Mouse (Mus musculus) liver, embryonic 11.5 days (tissue): ENCODE results near the gene Kctd8. TPM values are rescaled to one million over a fixed set of nuclear protein-coding genes. Genes with fewer than 3 reads are reported as not detected.

Experiments used
- ATAC-seq: fragments of 200-750 bp; cut with Nextera tagmentation; replicated peaks from 2 replicates; pipeline ENCODE4 v1.8.0; 2017; ENCODE audit warnings: moderate number of reproducible peaks, mild to moderate bottlenecking, moderate TSS enrichment, moderate library complexity; ENCODE audit not compliant: low FRiP score
- DNase-seq: peaks from one replicate; pipeline ENCODE4 v3.0.0-alpha.2; 2017; ENCODE audit warnings: low spot score
- H3K27ac ChIP-seq: fragments of 300-500 bp; sonication (generic); 2 replicates; pipeline ENCODE4 v1.5.1; 2014; ENCODE audit warnings: mild to moderate bottlenecking, low read depth, low read length, control low read depth
- H3K27me3 ChIP-seq: fragments of 300-500 bp; sonication (generic); replicated peaks from 2 replicates; pipeline ENCODE4 v1.6.1; 2014; ENCODE audit warnings: low read length, mixed read lengths; ENCODE audit not compliant: control insufficient read depth, insufficient read depth
- H3K36me3 ChIP-seq: fragments of 300-500 bp; sonication (generic); 2 replicates; pipeline ENCODE4 v1.6.1; 2014; ENCODE audit warnings: mild to moderate bottlenecking, low read length, moderate library complexity, mixed read lengths; ENCODE audit not compliant: control insufficient read depth, insufficient read depth
- H3K4me1 ChIP-seq: fragments of 300-500 bp; sonication (generic); replicated peaks from 2 replicates; pipeline ENCODE4 v1.6.1; 2014; ENCODE audit warnings: low read length, mixed read lengths; ENCODE audit not compliant: control insufficient read depth, insufficient read depth
- H3K4me2 ChIP-seq: fragments of 300-500 bp; sonication (generic); 2 replicates; pipeline ENCODE4 v1.6.1; 2014; ENCODE audit warnings: mild to moderate bottlenecking, control low read depth, moderate library complexity
- H3K4me3 ChIP-seq: fragments of 300-500 bp; sonication (generic); 2 replicates; pipeline ENCODE4 v1.5.1; 2014; ENCODE audit warnings: low read depth, low read length, control low read depth
- H3K9ac ChIP-seq: fragments of 300-500 bp; sonication (generic); 2 replicates; pipeline ENCODE4 v1.6.1; 2014; ENCODE audit warnings: low read depth, low read length, control low read depth
- H3K9me3 ChIP-seq: fragments of 300-500 bp; sonication (generic); 2 replicates; pipeline ENCODE4 v1.6.1; 2016; ENCODE audit warnings: low read length, inconsistent platforms, mixed read lengths; ENCODE audit not compliant: control insufficient read depth
- WGBS: fragments of 180-500 bp; shearing (Covaris S2); extraction: QIAGEN DNeasy Blood & Tissue Kit; methylation state at CpG from one replicate; pipeline ENCODE4 v1.1.7; 2014; 5-methylcytosine and 5-hydroxymethylcytosine counted together
- polyA plus RNA-seq: library from polyadenylated mRNA; unstranded; fragments of >200 nt; fragmentation: Nextera tagmentation; extraction: Ambion mirVana; gene quantifications from 2 replicates; pipeline ENCODE4 v1.2.1, GENCODE M21; 2014

Kctd8 gene
- polyA plus RNA-seq, 1 experiment from 2014 or later: 0.51 TPM

- no peaks in the 10 kb centered on the region for H3K4me1 ChIP-seq
- no peak overlapping the region for H3K4me3 ChIP-seq
- ATAC-seq (no peak), DNase-seq (no peak)
- H3K9ac ChIP-seq: no peak overlapping the region
- 71% methylated on average over 1 of the region's 1 CpGs for WGBS
- no peaks in the 10 kb centered on the region for H3K27me3 ChIP-seq
- no peak overlapping the region for H3K4me2 ChIP-seq
- H3K27ac ChIP-seq: no peak overlapping the region
- no peaks in the 10 kb centered on the region for H3K9me3 ChIP-seq
- no peaks in the 10 kb centered on the region for H3K36me3 ChIP-seq
Measured at GRCm38 (mm10) chr5:69222608-69223007, 118.9 kb downstream of the Kctd8 start.

DNA sequence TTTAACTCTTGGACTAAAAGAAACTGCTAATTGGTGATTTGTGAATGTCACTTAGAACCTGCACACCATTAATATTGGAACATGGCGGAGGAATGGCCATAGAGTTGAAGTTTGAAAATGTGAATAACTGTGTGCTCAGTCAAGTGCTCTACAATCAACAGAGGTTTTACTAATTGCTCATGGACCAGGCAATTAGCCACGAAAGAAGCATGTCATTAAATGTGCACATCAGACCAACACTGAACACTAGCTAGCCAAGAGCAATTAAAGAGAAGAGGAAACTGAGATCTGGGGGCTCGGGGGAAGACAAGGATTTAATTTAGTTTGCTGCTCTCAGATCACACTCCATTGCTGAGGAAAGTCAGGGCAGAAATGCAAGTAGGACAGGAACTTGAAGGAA is 126.3 kb downstream of the Kctd8 start:
- ATAC-seq: no peak
- 62% methylated on average over 3 of the region's 3 CpGs for WGBS
- no peak overlapping the region for H3K9ac ChIP-seq

GRCm38 (mm10) chr5:69209401-69209800 is 132.1 kb downstream of the Kctd8 start:
- no peaks in the 10 kb centered on the region for H3K4me1 ChIP-seq
- DNase-seq: no peak
- H3K9me3 ChIP-seq: no peaks in the 10 kb centered on the region
- no peak for ATAC-seq
- H3K4me3 ChIP-seq: no peak overlapping the region
- no peak overlapping the region for H3K27ac ChIP-seq
- no peak overlapping the region for H3K4me2 ChIP-seq
- no peak overlapping the region for H3K9ac ChIP-seq
- H3K27me3 ChIP-seq: no peaks in the 10 kb centered on the region
- H3K36me3 ChIP-seq: no peaks in the 10 kb centered on the region

More for the DNA sequence above, 126.3 kb downstream of the Kctd8 start:
- no peak for DNase-seq
- H3K9me3 ChIP-seq: no peaks in the 10 kb centered on the region
- H3K27ac ChIP-seq: no peak overlapping the region
- H3K4me1 ChIP-seq: no peaks in the 10 kb centered on the region
- H3K4me2 ChIP-seq: no peak overlapping the region
- no peak overlapping the region for H3K4me3 ChIP-seq
- H3K27me3 ChIP-seq: no peaks in the 10 kb centered on the region
- no peaks in the 10 kb centered on the region for H3K36me3 ChIP-seq

DNA sequence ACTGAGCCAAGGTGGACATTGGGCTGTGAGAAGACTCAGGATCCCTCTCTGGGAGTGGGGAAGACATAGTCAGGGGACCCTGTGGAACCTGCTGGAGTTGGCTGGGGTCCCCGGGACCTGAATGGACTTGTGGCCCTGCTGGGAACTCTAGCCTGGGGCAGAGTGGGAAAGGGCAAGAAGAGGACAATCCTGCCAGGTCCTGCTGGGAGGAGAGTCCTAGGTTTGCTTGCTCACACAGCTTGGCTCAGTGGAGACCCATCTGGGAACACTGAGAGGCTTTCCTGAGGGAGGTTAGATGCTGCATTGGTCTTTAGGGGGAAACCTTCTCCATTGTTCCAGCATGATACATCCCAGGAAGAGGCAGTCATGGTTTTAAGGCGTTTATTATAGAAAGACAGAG is 133.8 kb downstream of the Kctd8 start:
- H3K9ac ChIP-seq: no peak overlapping the region
- H3K4me3 ChIP-seq: no peak overlapping the region
- no peak overlapping the region for H3K4me2 ChIP-seq
- H3K36me3 ChIP-seq: no peaks in the 10 kb centered on the region
- no peaks in the 10 kb centered on the region for H3K9me3 ChIP-seq
- H3K4me1 ChIP-seq: no peaks in the 10 kb centered on the region
- H3K27me3 ChIP-seq: no peaks in the 10 kb centered on the region
- ATAC-seq: no peak
- WGBS: 58% methylated on average over 2 of the region's 2 CpGs
- H3K27ac ChIP-seq: no peak overlapping the region
- no peak for DNase-seq

- Histone ChIP-seq H3K9me3 (no peaks in the 10 kb centered on the region), H3K9ac (no peak overlapping the region), H3K36me3 (no peaks in the 10 kb centered on the region), H3K4me2 (no peak overlapping the region), H3K4me3 (no peak overlapping the region), H3K27ac (no peak overlapping the region), H3K27me3 (no peaks in the 10 kb centered on the region), H3K4me1 (no peaks in the 10 kb centered on the region)
- ATAC-seq (no peak), DNase-seq (no peak)
- 81% methylated on average over 4 of the region's 4 CpGs for WGBS
Measured at GRCm38 (mm10) chr5:69159897-69160509, 181.5 kb downstream of the Kctd8 start.

GRCm38 (mm10) chr5:69156489-69156888 is 185.0 kb downstream of the Kctd8 start:
- WGBS: 75% methylated on average over 3 of the region's 3 CpGs
- Histone ChIP-seq H3K27me3 (no peaks in the 10 kb centered on the region), H3K36me3 (no peaks in the 10 kb centered on the region), H3K27ac (no peak overlapping the region), H3K4me1 (no peaks in the 10 kb centered on the region), H3K9me3 (no peaks in the 10 kb centered on the region), H3K9ac (no peak overlapping the region), H3K4me3 (no peak overlapping the region), H3K4me2 (no peak overlapping the region)
- DNase-seq: no peak
- no peak for ATAC-seq

- WGBS: 70% methylated on average over 2 of the region's 2 CpGs
- no peaks in the 10 kb centered on the region for H3K27me3 ChIP-seq
- H3K4me2 ChIP-seq: no peak overlapping the region
- H3K9ac ChIP-seq: no peak overlapping the region
- no peak for DNase-seq
- no peaks in the 10 kb centered on the region for H3K36me3 ChIP-seq
- no peak overlapping the region for H3K27ac ChIP-seq
- no peak overlapping the region for H3K4me3 ChIP-seq
- ATAC-seq: no peak
- H3K9me3 ChIP-seq: no peaks in the 10 kb centered on the region
- H3K4me1 ChIP-seq: no peaks in the 10 kb centered on the region
Measured at GRCm38 (mm10) chr5:69145827-69146226, 195.7 kb downstream of the Kctd8 start.

GRCm38 (mm10) chr5:69141082-69141481 is 200.4 kb downstream of the Kctd8 start:
- no peaks in the 10 kb centered on the region for H3K4me1 ChIP-seq
- H3K9ac ChIP-seq: no peak overlapping the region
- H3K36me3 ChIP-seq: no peaks in the 10 kb centered on the region
- no peak overlapping the region for H3K4me2 ChIP-seq
- DNase-seq: no peak
- WGBS: 85% methylated on average over 4 of the region's 4 CpGs
- no peaks in the 10 kb centered on the region for H3K9me3 ChIP-seq
- ATAC-seq: no peak
- no peak overlapping the region for H3K27ac ChIP-seq
- H3K4me3 ChIP-seq: no peak overlapping the region
- H3K27me3 ChIP-seq: no peaks in the 10 kb centered on the region

GRCm38 (mm10) chr5:69108718-69109117 is 232.8 kb downstream of the Kctd8 start:
- WGBS: 74% methylated on average over 2 of the region's 2 CpGs
- DNase-seq: no peak

More at GRCm38 (mm10) chr5:69108718-69109117, 232.8 kb downstream of the Kctd8 start:
- Histone ChIP-seq H3K27ac (no peak overlapping the region), H3K4me3 (no peak overlapping the region), H3K27me3 (no peaks in the 10 kb centered on the region), H3K4me2 (no peak overlapping the region), H3K36me3 (no peaks in the 10 kb centered on the region), H3K9me3 (no peaks in the 10 kb centered on the region), H3K9ac (no peak overlapping the region), H3K4me1 (no peaks in the 10 kb centered on the region)
- no peak for ATAC-seq
